Mouse (Mus musculus): ENCODE measurements around the gene Chrm1. TPM values are rescaled to one million over a fixed set of nuclear protein-coding genes. Genes with fewer than 3 reads are reported as not detected.

Chrm1 gene
- total and polyA plus RNA-seq, 3 experiments, result under 0.01 to 0.01 TPM; not detected in 1

GRCm38 (mm10) chr19:8706930-8707329 is 43.3 kb downstream of the Chrm1 start:
- Histone ChIP-seq H3K9me3 (replicated peaks; ENCODE audit: insufficient read depth, low read length) (no peaks in the 10 kb centered on the region), H3K27ac (ENCODE audit: control insufficient read depth, low read depth, low read length) (no peak overlapping the region), H3K9ac (ENCODE audit: control insufficient read depth, low read depth, low read length, poor library complexity, severe bottlenecking) (no peak overlapping the region), H3K4me3 (ENCODE audit: control insufficient read depth in 1 of 2, insufficient read depth in 1 of 2, low read depth in 2 of 2, low read length in 2 of 2) (no peak overlapping the region), H3K27me3 (ENCODE audit: control insufficient read depth in 1 of 2, insufficient read depth in 2 of 2, low read length in 2 of 2) (no peaks in the 10 kb centered on the region), H3K79me2 (ENCODE audit: control insufficient read depth, insufficient read depth, low read length, poor library complexity) (peaks cover 17% of the 10 kb centered on the region), H3K4me1 (ENCODE audit: control insufficient read depth in 1 of 2, insufficient read depth in 2 of 2, low read length in 2 of 2) (peaks cover 2 to 10% of the 10 kb centered on the region in 2 experiments; a peak in 3 of 4 replicates), H3K36me3 (ENCODE audit: control insufficient read depth in 1 of 2, insufficient read depth in 2 of 2, low read length in 2 of 2) (peaks cover 15 to 21% of the 10 kb centered on the region in 2 experiments)
- TF ChIP-seq POLR2A (IDR thresholded peaks at IDR 0.05; ENCODE audit: control insufficient read depth in 1 of 2, insufficient read depth in 1 of 2, low read depth in 1 of 2, low read length in 2 of 2, poor library complexity in 1 of 2), result no peak
- no peak for TF ChIP-seq TAL1 (IDR thresholded peaks at IDR 0.05; ENCODE audit: low read length)
- TF ChIP-seq MEF2A (IDR thresholded peaks at IDR 0.05; ENCODE audit: extremely low read depth, insufficient replicate concordance, low read depth, low read length, poor library complexity, severe bottlenecking), result no peak
- no peak for TF ChIP-seq TCF12 (IDR thresholded peaks at IDR 0.05; ENCODE audit: low read depth, low read length)
- TF ChIP-seq POLR2AphosphoS2 (IDR thresholded peaks at IDR 0.05; ENCODE audit: low read length), result no peak
- no peak for TF ChIP-seq ELF1 (IDR thresholded peaks at IDR 0.05; ENCODE audit: low read depth, low read length)
- no peak for TF ChIP-seq ZKSCAN1 (IDR thresholded peaks at IDR 0.05; ENCODE audit: low read depth, low read length)
- no peak for TF ChIP-seq MAX (IDR thresholded peaks at IDR 0.05; ENCODE audit: low read length)
- TF ChIP-seq USF1 (IDR thresholded peaks at IDR 0.05; ENCODE audit: low read depth, low read length), result no peak
- no peak for TF ChIP-seq ZC3H11A (IDR thresholded peaks at IDR 0.05; ENCODE audit: low read depth, low read length)
- no peak for DNase-seq (ENCODE audit: low read depth, low spot score)

GRCm38 (mm10) chr19:8708954-8709353 is 45.4 kb downstream of the Chrm1 start:
- no peaks in the 10 kb centered on the region for H3K9me3 ChIP-seq (replicated peaks; ENCODE audit: insufficient read depth, low read length)
- no peak overlapping the region for H3K27ac ChIP-seq (ENCODE audit: control insufficient read depth, low read depth, low read length)
- no peaks in the 10 kb centered on the region for H3K27me3 ChIP-seq (ENCODE audit: control insufficient read depth in 1 of 2, insufficient read depth in 2 of 2, low read length in 2 of 2)
- H3K4me3 ChIP-seq (ENCODE audit: control insufficient read depth in 1 of 2, insufficient read depth in 1 of 2, low read depth in 2 of 2, low read length in 2 of 2), result no peak overlapping the region
- H3K9ac ChIP-seq (ENCODE audit: control insufficient read depth, low read depth, low read length, poor library complexity, severe bottlenecking), result no peak overlapping the region
- peaks cover 19 to 21% of the 10 kb centered on the region in 2 experiments for H3K36me3 ChIP-seq (ENCODE audit: control insufficient read depth in 1 of 2, insufficient read depth in 2 of 2, low read length in 2 of 2)
- DNase-seq (ENCODE audit: low read depth, low spot score), result no peak
- peaks cover 2 to 10% of the 10 kb centered on the region in 2 experiments; a peak in 3 of 4 replicates for H3K4me1 ChIP-seq (ENCODE audit: control insufficient read depth in 1 of 2, insufficient read depth in 2 of 2, low read length in 2 of 2)
- H3K79me2 ChIP-seq (ENCODE audit: control insufficient read depth, insufficient read depth, low read length, poor library complexity), result peaks cover 34% of the 10 kb centered on the region
- TF ChIP-seq CHD1 (IDR thresholded peaks at IDR 0.05; ENCODE audit: low read depth, low read length), result no peak
- no peak for TF ChIP-seq ZC3H11A (IDR thresholded peaks at IDR 0.05; ENCODE audit: low read depth, low read length)
- TF ChIP-seq NRF1 (IDR thresholded peaks at IDR 0.05; ENCODE audit: insufficient read depth, low read depth, low read length, poor library complexity, severe bottlenecking), result no peak
- TF ChIP-seq MYC (IDR thresholded peaks at IDR 0.05; ENCODE audit: low read depth, low read length), result no peak
- no peak for TF ChIP-seq TCF12 (IDR thresholded peaks at IDR 0.05; ENCODE audit: low read depth, low read length)
- TF ChIP-seq MXI1 (IDR thresholded peaks at IDR 0.05; ENCODE audit: low read depth, low read length), result no peak
- no peak for TF ChIP-seq BHLHE40 (IDR thresholded peaks at IDR 0.05; ENCODE audit: borderline replicate concordance, low read depth, low read length)
- no peak for TF ChIP-seq POLR2AphosphoS2 (IDR thresholded peaks at IDR 0.05; ENCODE audit: low read length)
- no peak for TF ChIP-seq MAFK (IDR thresholded peaks at IDR 0.05; ENCODE audit: borderline replicate concordance, low read depth, low read length)

Measured in MEL (cell line).